Mouse (Mus musculus) adrenal gland, adult 2 months (tissue): Measurements from ENCODE around the gene Hoxc12. TPM values are rescaled to one million over a fixed set of nuclear protein-coding genes. Genes with fewer than 3 reads are reported as not detected.

ENCODE experiments used
- DNase-seq: peaks from one replicate; pipeline ENCODE4 v3.0.0; 2021
- polyA plus RNA-seq: library from polyadenylated mRNA; depleted of rRNA; stranded (reverse); fragments of >200 nt; gene quantifications from 2 replicates; pipeline ENCODE4 v1.2.3, GENCODE M21; 2012
- total RNA-seq, 2 experiments: library from RNA; stranded (reverse); gene quantifications; 2 replicates each; pipeline ENCODE4 v1.2.3; 2021

The Hoxc12 gene
- total and polyA plus RNA-seq, 3 experiments: not detected

DNA sequence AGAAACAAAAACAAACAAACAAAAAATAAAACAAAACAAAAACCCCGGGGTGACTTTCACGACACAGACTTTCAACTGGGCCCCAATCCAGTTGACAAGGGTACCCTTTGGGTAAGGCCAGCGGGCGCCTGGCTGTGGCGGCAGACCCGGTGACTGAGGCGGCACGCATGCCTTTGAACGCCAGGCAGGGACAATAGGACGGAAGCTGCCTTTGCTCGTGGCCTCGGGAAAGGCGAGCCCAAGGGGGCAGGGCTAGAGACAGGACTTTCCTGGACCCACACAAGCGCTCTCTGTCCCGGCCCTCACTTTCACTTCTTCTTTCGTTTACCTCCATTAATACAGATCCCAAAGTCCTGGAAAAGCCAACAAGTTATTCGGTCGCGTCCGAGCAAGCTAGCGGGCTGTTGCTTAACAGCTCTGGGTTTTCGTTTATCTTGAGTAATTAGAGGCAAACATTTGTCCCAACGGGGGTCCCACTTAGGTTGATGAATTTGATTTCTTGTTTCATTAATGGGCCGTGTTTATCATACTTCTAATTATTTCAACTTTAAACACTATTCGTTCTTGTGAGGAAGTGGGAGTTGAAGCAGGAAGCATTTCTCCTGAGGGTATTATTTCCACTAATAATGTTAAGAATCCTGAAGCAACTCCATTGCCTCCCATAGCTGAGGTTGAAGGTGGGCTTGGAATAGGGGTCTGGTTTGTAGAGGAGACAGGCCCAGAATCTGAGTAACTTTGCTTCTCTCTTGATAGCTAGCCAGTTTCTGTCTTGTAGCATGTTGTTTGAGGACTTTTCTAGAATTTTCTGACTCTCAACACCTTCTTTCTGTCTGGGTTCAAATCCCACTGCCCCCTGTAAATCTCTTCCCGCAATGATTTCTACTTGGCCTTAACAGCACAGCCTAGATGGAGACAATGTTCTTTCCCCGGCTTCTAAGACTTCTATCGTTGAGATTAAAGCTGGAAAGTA is 27.4 kb downstream of the Hoxc12 start:
- peak; percentile 33 for DNase-seq

GRCm38 (mm10) chr15:102965003-102965891 is 28.7 kb downstream of the Hoxc12 start:
- no peak for DNase-seq

GRCm38 (mm10) chr15:102965892-102966775 is 29.6 kb downstream of the Hoxc12 start:
- DNase-seq: peak; percentile 86

DNA sequence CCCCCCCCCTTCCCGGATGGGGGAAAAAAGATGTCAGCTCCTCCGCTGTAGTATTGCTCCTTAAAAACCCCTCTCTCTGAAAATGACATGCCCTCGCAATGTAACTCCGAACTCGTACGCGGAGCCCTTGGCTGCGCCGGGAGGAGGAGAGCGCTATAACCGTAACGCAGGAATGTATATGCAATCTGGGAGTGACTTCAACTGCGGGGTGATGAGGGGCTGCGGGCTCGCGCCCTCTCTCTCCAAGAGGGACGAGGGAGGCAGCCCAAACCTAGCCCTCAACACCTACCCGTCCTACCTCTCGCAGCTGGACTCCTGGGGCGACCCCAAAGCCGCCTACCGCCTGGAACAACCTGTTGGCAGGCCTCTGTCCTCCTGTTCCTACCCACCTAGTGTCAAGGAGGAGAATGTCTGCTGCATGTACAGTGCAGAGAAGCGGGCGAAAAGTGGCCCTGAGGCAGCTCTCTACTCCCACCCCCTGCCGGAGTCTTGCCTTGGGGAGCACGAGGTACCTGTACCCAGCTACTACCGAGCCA is 30.3 kb downstream of the Hoxc12 start, which contains the start of gene Hoxc10:
TSS of gene Hoxc10 (plus strand) at position 21 of the 536 bp plus-strand sequence.
- DNase-seq: no peak

- no peak for DNase-seq
These were observed 30.7 kb downstream of the Hoxc12 start, which contains the start of gene Hoxc5 for GRCm38 (mm10) chr15:102967312-102967510. Gene Hoxc5, plus strand, starts transcription at chr15:102967443.

DNA sequence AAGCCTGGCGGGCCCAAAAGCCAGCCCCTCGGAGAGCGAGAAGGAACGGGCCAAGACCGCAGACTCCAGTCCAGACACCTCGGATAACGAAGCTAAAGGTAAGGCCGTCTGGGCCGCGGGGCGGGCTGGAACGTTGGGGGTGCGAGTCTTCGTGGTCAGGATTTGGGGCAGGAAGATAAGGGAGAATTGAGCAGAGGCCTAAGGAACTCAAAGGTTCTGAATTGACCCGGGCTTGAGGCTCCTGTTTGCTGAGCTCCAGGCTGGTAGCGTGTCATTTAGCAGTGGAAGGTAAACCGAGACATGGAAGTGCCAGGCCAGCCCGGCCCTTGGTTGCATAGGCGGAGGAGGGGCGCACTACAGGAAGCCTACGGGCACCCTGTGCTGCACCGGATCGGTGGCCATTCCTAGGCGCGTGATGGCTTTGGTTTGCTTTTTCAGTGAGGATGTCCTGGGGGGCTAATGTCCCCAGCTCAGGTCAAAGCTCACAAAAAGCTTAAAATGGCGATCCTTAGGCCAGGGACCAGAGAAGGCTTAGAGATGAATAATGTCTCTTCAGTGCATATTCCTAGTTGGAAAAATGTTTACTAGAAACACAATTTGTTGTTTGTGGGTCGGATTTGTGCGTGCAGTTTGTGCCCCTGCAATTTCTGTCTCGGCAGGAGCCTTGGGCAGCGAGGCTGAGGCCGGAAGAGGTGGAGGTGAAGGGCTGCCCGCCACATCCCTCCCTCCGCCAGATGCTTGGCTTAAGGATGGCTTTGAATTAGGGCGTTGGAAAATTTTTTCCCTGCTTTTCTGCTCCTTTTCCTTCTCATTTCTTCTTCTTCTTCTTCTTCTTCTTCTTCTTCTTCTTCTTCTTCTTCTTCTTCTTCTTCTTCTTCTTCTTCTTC is 31.2 kb downstream of the Hoxc12 start:
- DNase-seq: no peak

DNA sequence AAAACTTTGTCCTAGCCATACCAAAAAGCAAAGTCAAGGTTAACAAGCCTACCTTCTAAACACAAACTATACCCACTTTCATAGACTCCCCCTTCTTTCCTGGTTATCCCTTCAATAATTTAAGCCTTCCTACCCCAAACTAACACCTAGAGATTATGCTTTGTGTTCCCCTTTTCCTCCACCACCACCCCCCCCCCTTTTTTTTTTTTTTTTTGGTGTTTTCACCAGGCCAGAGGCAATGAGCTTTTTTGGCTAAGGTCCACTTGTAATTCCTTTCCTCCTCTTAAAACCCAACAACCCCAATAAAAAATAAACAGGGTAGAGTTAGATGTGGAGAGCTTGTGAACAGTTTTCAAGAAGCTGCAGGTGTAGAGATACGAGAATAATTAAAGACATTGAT is 32.7 kb downstream of the Hoxc12 start:
- DNase-seq: no peak

- DNase-seq: no peak
These were observed 34.2 kb downstream of the Hoxc12 start for GRCm38 (mm10) chr15:102970740-102971139.

- no peak for DNase-seq
These were observed 35.7 kb downstream of the Hoxc12 start for GRCm38 (mm10) chr15:102972254-102972653.

DNA sequence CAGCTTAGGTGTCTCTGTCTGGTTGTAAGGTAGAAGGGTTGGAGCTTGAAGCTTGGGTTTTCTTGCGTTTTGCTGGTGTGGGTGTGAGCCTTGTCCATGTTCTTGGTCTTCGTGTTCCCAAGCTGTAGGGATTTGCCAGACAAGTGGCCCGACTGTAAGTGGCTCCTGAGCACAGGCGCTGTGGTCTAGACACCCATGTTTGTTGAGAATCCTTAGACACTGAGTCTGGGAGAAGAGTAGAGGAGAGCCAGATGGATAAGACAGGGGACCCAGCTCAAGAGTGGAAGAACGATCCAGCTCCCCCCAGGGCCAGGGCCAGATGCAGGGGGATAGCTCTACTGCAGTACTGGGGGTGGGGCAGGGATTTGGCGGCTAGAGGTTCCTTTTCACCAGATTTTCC is 36.2 kb downstream of the Hoxc12 start:
- DNase-seq: no peak

DNA sequence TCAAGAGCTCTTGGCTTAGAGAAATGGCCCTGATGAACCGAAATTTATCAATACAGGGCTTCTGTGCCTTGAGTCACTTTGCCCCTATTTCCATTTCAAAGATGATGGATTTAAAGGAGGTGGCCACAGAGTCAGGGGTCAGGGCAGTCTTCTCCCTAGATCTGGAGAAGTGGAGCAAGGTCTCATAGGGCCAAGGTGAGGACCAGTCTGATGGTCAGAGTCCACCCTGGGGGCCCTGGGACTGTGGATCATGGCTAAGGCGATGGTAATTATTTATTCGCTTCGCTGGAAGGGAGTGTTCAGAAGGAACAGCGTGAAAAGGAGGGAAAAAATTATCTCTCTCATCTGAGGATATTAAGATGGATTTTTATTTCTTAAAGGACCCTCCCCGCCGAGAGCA is 38.5 kb downstream of the Hoxc12 start:
- DNase-seq: no peak

DNA sequence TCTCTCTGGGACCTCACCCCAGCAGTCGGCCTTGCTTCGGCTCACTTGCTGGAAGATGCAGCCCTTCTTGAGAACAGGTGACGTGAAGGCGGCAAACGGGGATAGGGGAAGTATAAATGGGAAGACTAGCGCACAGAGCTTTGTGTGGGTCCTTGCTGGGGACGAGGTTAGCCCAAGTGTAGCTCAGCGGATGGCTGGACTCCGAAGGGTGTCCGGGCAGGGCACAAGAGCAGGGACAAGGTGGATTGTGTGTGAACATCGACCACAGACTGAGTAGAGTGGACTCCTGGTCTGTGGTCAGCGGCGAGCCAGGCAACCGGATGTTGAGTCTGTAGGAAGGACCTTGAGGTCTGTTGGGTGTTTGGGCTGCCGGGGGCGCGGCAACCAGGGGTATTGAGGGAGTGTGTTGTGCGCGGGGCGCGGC is 39.1 kb downstream of the Hoxc12 start:
- DNase-seq: no peak

- DNase-seq: no peak
These were observed 39.6 kb downstream of the Hoxc12 start, which contains the start of gene Hoxc9 for GRCm38 (mm10) chr15:102976171-102976570. Gene Hoxc9, plus strand, starts transcription at chr15:102976439.

GRCm38 (mm10) chr15:102976631-102977422 is 40.3 kb downstream of the Hoxc12 start:
- DNase-seq: peak; percentile 30

DNA sequence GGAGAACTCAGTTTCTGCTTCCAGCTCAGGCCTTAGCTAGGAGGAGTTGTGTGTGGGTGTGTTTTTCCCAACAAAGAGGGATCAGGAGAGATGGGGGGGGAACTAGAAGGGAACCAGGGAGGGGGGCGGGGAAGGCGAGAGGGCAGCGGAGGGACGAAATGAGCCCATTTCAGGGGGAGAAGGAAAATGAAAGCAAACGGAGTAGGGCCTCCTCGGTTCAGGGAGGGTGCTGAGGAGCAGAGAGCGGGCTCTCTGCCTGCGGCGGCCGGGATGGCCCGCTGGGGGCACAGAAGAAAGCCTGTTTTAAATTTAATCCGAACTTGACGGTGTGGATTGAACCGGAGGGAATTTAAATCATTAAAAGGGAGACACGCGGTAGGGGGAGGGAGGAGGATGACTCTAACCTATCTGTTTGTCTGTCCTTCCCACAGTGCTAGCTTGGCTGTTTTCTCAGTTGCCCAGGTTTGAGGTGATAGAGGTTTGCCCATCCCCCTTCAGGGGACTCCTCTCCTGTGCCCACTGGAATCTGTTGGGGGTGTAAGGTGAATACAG is 40.9 kb downstream of the Hoxc12 start:
- no peak for DNase-seq

DNA sequence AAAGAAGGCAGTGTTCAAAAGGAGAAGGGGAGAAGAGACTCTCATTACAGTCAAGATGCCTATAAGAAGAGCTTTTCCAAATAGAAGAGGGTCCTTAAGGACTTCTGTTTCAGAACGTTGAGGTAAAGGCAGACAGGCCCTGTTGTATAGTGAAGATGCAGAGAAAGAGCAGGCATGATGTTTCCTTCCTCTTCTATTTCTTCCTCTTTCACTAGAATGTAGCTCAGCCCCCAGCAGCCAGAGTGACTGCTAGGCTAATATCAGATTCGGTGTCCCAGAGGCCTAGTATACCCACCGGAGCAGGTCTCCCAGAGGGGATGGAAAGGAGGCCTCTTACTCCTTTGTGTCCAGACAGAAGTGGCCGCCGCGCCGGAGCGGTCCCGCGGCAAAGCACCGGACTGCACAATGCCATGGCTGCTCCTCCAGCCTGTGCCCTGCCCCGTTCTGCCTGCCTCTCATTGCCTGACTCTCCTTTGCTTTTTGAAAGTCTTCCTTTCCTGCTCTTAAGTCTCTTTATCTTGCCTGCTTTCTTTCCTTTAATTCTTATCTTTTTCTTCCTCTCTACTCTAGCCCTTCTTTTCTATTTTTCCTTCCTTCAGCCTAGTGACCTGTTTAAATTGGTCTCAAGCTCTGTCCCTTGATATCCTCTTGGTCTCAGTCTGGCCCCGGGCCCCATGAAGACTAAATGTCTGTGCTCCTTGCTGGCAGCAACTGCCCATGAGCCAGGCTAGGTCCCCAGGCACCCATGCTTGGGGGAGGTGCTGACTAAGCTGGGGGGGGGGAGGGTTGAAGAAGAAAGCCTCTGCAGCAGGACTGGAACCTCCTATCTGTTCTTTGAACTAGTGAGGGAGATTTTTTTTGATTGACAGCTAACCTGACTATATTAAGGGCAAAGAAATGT is 42.3 kb downstream of the Hoxc12 start:
- no peak for DNase-seq

GRCm38 (mm10) chr15:102979936-102980335 is 43.4 kb downstream of the Hoxc12 start:
- DNase-seq: no peak

GRCm38 (mm10) chr15:102980352-102980751 is 43.8 kb downstream of the Hoxc12 start:
- no peak for DNase-seq
